Mouse (Mus musculus) lung, adult 2 months (tissue): ENCODE measurements at regions not wholly inside any gene's neighbourhood (a gene's known extent, or its start where the extent isn't known, plus 50 kb on each side); places are given as distances from the start of the nearest gene placed in this dataset.

ENCODE experiments used
- CTCF ChIP-seq: fragments of 200-500 bp; IDR thresholded peaks from 2 replicates; pipeline ENCODE4 v1.5.1; 2011; ENCODE audit warnings: mild to moderate bottlenecking, low read length, control low read depth; ENCODE audit not compliant: insufficient read depth
- POLR2A ChIP-seq: fragments of 200-500 bp; IDR thresholded peaks from 2 replicates; pipeline ENCODE4 v1.6.1; 2011; ENCODE audit warnings: low read depth, mild to moderate bottlenecking, control low read depth, low read length, borderline replicate concordance; ENCODE audit errors: extremely low read depth

- TF ChIP-seq POLR2A (no peak), CTCF (no peak)
These were observed 50.3 kb upstream of the Armc3 start for GRCm38 (mm10) chr2:19148812-19149211.
